Mouse (Mus musculus) small intestine, adult 2 months (tissue): Measurements from ENCODE around the gene Enpp7.

Source experiments
- CTCF ChIP-seq: fragments of 200-500 bp; IDR thresholded peaks from 2 replicates; pipeline ENCODE4 v1.5.1; 2012; ENCODE audit warnings: low read depth, mild to moderate bottlenecking, control low read depth, inconsistent platforms, low read length, moderate library complexity, mixed read lengths; ENCODE audit not compliant: insufficient replicate concordance, insufficient read length; ENCODE audit errors: extremely low read depth
- POLR2A ChIP-seq: fragments of 200-500 bp; IDR thresholded peaks from 2 replicates; pipeline ENCODE4 v1.6.1; 2012; ENCODE audit warnings: low read depth, mild to moderate bottlenecking, control low read depth, inconsistent platforms, low read length, moderate library complexity

- TF ChIP-seq CTCF (0 out of 2 replicates have a peak, but pooled peaks have one; percentile 21), POLR2A (no peak)
These were observed 18.5 kb downstream of the Enpp7 start for GRCm38 (mm10) chr11:119006462-119006861.
